Mouse (Mus musculus) left cerebral cortex, adult 2 months (tissue): ENCODE measurements around the gene Leng9. TPM values are rescaled to one million over a fixed set of nuclear protein-coding genes. Genes with fewer than 3 reads are reported as not detected.
A peak's percentile ranks its signal among the peaks of the same experiment; 100 is the strongest.

Source experiments
- DNase-seq, 2 experiments: peaks; one replicate each; pipeline ENCODE4 v3.0.0; 2021 to 2022; ENCODE audit warnings: low spot score in 2 of 2, mixed read lengths in 1 of 2; ENCODE audit errors: extremely low spot score in 1 of 2
- H3K27ac ChIP-seq: fragments of 200-600 bp; 2 replicates; pipeline ENCODE4 v1.8.1; 2022
- H3K4me3 ChIP-seq: fragments of 200-600 bp; 2 replicates; pipeline ENCODE4 v1.8.1; 2022
- CTCF ChIP-seq: fragments of 200-600 bp; IDR thresholded peaks from 2 replicates; pipeline ENCODE4 v1.8.1; 2022; ENCODE audit warnings: antibody characterized with exemption, mild to moderate bottlenecking, moderate library complexity
- intact Hi-C: fragments of 180-260 bp; cut with DNase I; formaldehyde crosslinking; loops from one replicate; pipeline ENCODE4 v1.15.1; 2025
- total RNA-seq, 2 experiments: library from RNA; stranded (reverse); gene quantifications; 2 replicates each; pipeline ENCODE4 v1.2.3; 2021

Gene Leng9
- total RNA-seq, 2 experiments from 2014 or later, result 6.2 to 6.9 TPM

- intact Hi-C loops, result loop anchor here (2.0 kb wide), 1 partner anchor 276 kb away; no protein-coding TSS in a partner anchor
- Histone ChIP-seq H3K27ac (peak overlapping the region; percentile 100; the same call in 1 of the 2 replicates), H3K4me3 (peak overlapping the region; percentile 74)
- no peak for TF ChIP-seq CTCF
- peak; percentile 39 to 45 for DNase-seq
Measured at GRCm38 (mm10) chr7:4150811-4151221, 642 bp upstream of the Leng9 start.

- intact Hi-C loops, result loop anchor here (2.0 to 10.0 kb wide), 5 partner anchors 47 to 457 kb away; partner anchors contain the start of genes Mboat7 and Tsen34
- no peak for TF ChIP-seq CTCF
- Histone ChIP-seq H3K4me3 (peak overlapping the region; percentile 74), H3K27ac (peak overlapping the region; percentile 100)
- peak; percentile 84 to 89 for DNase-seq
Measured at GRCm38 (mm10) chr7:4149209-4150054, 742 bp downstream of the Leng9 start.

- H3K27ac ChIP-seq, result peak overlapping the region; percentile 100
- TF ChIP-seq CTCF, result no peak
- peak; percentile 22 to 43 for DNase-seq
- intact Hi-C loops, result loop anchor here (5.0 to 10.0 kb wide), 4 partner anchors 46 to 456 kb away; partner anchors contain the start of genes Mboat7 and Tsen34
- peak overlapping the region; percentile 74 for H3K4me3 ChIP-seq
Measured at GRCm38 (mm10) chr7:4148341-4149208, 1.6 kb downstream of the Leng9 start.

DNA sequence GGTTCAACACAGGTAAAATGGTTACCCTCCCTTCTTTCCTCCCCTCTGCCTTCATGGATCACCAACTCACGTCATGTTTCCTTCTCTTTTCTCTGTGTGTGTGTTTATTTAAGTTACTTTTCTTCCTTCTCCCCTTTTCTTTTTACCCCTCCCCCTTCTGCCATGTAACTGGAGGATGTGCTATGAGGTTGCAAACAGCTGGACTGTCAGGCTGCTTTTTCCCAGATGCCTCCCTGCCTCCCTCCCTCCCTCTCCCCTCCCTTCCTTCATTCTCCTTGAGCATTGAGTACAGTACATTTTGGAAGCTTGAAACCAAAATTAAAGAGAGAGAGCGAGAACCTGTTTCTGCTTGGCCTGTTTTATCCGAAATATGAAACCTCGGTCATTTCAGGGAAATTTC, 2.3 kb downstream of the Leng9 start:
- peak overlapping the region; percentile 74 for H3K4me3 ChIP-seq
- intact Hi-C loops, result loop anchor here (5.0 to 10.0 kb wide), 4 partner anchors 46 to 456 kb away; partner anchors contain the start of genes Mboat7 and Tsen34
- DNase-seq, result no peak
- TF ChIP-seq CTCF, result no peak
- peak overlapping the region; percentile 100 for H3K27ac ChIP-seq

DNA sequence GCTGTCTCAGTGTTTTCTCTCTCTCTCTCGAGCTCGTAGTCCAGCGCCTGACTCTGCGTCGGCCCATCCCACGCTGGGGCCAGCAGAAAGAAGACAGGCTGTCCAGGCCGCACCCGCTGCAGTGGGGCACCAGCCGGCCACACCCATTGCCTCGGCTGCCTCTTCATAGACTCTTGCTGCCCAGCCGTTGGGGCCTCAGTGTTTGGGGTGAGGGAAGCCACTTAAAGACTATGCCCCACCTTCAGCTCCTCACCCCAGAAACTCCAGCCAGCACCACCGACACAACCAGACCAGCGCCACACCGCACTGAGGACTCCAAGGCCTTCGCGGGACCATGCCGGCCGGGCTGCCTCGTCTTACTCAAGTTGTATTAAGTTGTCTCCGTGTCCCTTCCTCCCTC, 2.8 kb downstream of the Leng9 start:
- intact Hi-C loops, result loop anchor here (5.0 to 10.0 kb wide), 4 partner anchors 45 to 455 kb away; partner anchors contain the start of genes Mboat7 and Tsen34
- TF ChIP-seq CTCF, result no peak
- DNase-seq, result peak; percentile 18 to 22

DNA sequence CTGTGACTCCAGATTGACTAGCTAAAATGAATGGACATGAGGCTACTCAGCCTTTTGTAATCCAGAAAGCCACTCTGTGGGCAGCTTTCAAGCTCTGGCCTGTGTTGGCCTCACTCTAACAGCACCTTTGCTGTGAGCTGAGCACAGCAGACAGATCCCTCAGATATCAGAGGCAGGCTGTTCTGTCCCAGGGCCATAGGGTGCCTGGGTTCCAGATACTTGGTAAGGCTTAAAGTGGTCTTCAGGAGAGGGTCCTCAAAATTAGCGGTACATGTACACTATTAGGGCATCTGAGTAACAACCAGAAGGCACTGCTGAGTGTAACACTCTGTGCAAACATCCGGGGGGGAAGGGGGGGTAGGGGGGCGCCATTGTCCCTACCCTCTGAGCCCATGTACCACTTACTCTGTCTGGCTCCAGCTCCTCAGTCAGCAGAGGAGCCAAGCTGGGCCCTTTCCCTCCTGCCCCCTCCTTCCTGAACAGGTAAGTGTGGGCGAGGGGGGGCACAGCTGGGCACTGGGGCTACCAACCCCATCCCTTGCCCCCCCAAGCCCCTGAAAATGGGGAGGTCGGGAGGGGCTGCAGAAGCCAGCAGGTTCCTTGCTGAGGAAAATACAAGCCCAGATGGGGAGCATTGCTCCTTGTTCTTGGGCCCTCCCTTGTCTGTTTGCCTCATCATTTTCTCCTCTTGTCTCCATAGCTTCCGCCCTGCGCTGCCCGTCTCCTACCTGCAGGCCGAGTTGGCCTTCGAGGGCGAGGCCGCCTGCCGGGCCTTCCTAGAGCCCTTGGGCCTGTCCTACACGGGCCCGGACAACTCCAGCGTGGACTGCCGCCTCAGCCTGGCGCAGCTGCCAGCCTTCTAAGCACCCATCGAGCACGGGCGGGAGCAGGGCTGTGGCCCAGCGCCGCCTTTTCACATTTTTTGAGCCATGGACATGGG, 3.7 kb downstream of the Leng9 start:
- TF ChIP-seq CTCF, result no peak
- intact Hi-C loops, result loop anchor here (5.0 to 10.0 kb wide), 4 partner anchors 44 to 454 kb away; partner anchors contain the start of genes Mboat7 and Tsen34
- Histone ChIP-seq H3K4me3 (no peak overlapping the region), H3K27ac (no peak overlapping the region)
- DNase-seq, result peak; percentile 18 to 27

More for the DNA sequence above, 2.8 kb downstream of the Leng9 start:
- Histone ChIP-seq H3K4me3 (no peak overlapping the region), H3K27ac (no peak overlapping the region)

DNA sequence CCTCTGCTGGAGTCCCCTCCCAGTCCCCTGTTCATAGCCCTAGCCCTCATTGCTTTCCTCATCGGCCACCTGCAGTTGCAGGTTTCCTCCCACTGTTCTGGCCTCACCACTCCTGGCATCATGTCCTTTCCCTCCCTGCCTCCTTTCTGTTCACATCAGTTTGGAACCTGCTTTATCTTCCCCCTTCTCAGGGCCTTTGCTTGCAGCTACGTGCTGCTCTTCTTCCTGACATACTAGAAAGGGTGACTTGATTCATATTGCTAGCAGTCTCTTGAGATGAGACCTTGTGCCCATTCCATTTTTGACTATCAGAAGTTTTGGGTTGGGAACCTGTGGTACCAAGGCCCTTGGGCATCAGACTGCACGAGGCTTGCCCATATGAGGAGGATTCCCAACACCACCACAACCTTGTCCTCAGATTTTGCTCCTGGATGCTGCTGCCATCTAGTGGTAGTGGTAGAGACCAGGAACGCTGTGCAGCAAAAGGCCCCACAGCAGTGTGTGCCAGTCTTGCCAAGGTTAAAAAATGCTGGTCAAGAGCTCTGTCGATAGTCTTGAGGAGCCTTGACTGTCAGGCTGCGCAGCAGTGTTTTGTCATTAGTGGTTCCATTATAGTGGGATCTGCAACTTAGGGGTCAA, 4.5 kb downstream of the Leng9 start:
- DNase-seq, result peak; percentile 58 to 65
- peak; percentile 83 for TF ChIP-seq CTCF
- Histone ChIP-seq H3K27ac (no peak overlapping the region), H3K4me3 (no peak overlapping the region)
- intact Hi-C loops, result loop anchor here (5.0 to 10.0 kb wide), 4 partner anchors 43 to 453 kb away; partner anchors contain the start of genes Mboat7 and Tsen34

DNA sequence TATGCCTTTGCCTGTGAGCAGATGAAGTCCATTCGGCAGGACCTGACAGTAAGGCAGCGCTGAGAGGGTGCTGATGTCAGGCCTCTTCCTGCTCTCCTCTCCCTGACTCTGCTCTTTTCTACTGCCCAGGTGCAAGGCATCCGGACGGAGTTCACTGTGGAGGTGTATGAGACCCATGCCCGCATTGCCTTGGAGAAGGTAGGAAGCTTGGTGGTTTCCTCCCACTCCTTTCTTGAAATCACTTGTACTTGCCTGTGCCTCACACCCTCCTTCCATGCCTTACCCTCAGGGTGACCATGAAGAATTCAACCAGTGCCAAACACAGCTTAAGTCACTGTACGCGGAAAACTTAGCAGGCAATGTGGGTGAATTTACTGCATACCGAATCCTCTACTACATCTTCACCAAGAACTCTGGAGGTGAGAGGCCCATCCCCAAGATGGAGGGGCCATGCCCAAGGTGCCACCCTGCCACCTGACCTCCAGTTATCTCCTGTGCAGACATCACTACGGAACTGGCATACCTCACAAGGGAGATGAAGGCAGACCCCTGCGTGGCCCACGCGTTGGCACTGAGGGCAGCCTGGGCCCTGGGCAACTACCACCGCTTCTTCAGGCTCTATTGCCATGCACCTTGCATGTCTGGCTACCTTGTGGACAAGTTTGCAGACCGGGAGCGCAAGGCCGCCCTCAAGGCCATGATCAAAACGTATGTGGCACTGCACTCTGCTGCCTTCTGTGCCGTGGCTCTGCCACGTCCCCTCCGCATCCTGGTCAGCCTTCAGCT, 5.2 kb downstream of the Leng9 start:
- H3K4me3 ChIP-seq, result no peak overlapping the region
- DNase-seq, result peak; percentile 10 to 13
- no peak for TF ChIP-seq CTCF
- intact Hi-C loops, result loop anchor here (5.0 to 10.0 kb wide), 4 partner anchors 43 to 453 kb away; partner anchors contain the start of genes Mboat7 and Tsen34
- H3K27ac ChIP-seq, result no peak overlapping the region

- peak in 1 of 2 experiments; percentile 8 for DNase-seq
- Histone ChIP-seq H3K4me3 (no peak overlapping the region), H3K27ac (no peak overlapping the region)
- intact Hi-C loops, result loop anchor here (10.0 kb wide), 1 partner anchor 119 kb away; no protein-coding TSS in a partner anchor
- TF ChIP-seq CTCF, result no peak
Measured at GRCm38 (mm10) chr7:4144046-4144445, 6.1 kb downstream of the Leng9 start.
